Mouse (Mus musculus): ENCODE data around the gene Mturn.
A peak's percentile ranks its signal among the peaks of the same experiment; 100 is the strongest.

The Mturn gene

GRCm38 (mm10) chr6:54698691-54699476, 17.5 kb downstream of the Mturn start:
- DNase-seq (ENCODE audit: low spot score in 2 of 2) = peak in 1 of 2 experiments; percentile 35

DNA sequence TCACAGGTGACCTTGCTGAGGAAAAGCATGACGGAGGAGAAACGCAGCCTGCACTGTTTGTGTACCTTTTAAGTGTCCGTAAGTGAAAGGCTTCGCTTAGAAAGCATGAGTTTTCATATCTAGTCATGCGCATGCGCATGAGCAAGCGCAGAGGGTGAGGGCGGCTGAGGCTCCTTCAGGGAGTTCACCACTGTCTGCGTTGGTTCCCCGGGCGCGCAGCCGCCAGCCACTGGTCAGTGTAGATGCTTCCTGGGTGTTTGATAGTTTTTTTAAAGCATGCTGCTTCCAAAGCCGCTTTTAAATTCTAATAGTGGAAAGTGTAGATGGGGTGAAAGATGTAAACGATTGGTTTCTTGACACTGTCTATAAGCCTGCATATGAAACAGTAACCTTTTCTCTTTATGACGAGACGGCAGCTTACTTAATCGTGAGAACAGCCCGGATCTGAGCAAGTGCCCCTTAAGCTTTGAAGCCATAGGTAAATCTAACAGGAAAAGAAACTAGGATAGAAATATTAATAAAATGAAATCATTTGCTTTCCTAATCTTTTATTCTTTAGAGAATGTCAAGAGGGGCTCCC, 18.1 kb downstream of the Mturn start:
- DNase-seq (ENCODE audit: low spot score in 2 of 2) = peak; percentile 84 to 87

DNA sequence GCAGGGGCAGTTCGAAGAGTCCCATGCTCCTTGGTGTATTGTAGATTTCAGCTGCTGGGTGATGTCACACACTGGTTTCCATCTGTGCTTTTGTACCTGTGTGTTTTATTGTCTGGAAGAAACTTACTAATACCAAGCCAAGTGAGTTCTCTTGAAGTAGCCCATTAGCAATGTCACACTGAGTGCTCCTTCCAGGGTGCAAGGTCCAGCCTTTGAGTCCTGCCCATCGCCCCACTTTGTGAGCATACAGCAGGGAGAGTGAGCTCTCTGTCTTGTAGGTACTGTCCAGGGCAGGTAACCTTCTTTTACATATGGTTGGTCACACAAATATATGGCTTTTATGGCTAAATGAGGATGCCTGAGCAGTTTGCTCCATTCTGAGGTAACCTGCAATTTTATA, 19.1 kb downstream of the Mturn start:
- no peak for DNase-seq (ENCODE audit: low spot score in 2 of 2)

DNA sequence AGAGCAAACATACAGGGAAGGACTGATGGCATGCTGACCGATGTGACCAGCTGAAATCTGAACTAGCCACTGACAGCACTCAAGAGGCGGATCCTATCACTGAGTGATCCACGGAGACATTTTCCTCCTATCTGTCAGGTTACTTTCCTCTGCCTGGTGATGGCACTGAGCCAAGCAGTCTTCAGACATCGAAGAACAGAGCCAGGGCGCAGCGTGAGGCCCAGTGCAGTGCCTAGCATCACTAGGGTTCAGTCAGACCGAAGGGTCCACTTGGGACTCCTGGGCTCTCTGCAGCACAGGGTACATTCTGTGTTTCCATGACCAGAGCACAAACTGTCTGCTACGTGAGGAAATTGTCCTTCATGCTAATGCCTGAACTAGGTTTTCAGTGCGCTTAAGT, 20.5 kb downstream of the Mturn start:
- DNase-seq (ENCODE audit: low spot score in 2 of 2) = no peak

- no peak for DNase-seq (ENCODE audit: low spot score in 2 of 2)
Observed at GRCm38 (mm10) chr6:54703633-54704538, 22.5 kb downstream of the Mturn start.

DNA sequence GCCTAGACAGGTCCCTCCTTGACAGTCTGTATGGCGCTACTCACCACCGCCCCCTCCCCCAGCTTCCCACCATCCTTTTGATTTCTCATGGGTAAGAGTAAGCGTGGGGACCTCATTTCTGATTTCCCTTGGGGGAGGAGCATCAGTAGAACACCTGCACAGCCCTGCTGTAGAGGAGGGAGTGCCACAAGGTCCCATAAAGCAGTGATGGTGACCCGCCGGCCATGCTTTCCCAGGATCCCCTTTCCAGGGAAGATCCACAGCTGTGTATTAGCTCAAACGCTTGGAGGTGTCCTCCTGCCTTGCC, 23.1 kb downstream of the Mturn start:
- DNase-seq (ENCODE audit: low spot score in 2 of 2) = no peak

DNA sequence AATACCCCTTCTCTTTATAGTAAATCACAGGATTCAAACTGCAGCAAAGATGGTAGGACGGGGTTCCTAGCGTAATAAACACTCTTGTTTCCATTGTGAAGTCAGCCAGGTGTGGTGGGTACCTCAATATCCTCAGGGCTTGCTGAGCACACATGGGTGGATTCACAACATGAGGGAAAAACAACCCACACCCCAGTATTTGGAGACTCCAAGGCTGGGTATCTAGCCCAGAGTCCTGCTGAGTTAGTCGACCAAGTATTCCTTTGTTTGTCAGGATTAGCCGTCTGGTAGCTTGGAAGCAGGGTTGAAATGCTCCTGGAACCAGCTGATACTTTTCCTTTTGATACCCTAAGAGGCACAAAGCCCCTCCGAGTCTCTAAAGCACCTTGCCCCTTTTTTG, 23.4 kb downstream of the Mturn start:
- DNase-seq (ENCODE audit: low spot score in 2 of 2) = no peak

DNA sequence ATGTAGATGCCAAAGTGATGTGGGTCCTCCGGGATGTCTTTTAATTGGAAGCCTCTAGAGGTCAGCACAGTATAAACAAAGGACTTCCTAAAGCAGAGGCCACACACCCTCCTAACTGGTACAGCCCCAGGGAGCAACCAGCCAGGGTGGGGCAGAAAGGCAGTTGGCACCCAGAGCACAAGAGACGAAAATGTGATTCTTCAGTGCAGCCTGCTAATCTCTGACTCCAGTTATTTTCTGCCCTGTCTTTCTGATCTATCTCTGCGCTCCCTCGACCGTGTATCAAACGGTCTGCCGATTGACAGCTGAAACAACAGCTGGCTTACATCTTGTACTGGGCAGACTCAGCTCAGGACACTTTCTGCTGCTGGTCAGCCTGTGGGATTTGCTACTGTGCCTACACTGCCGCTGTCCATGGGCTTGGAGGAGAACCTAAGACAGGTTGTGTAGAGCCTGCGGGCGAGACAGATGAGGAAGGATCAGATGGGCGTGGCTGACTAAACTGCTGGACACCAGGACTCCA, 24.0 kb downstream of the Mturn start:
- DNase-seq (ENCODE audit: low spot score in 2 of 2) = peak in 1 of 2 experiments; percentile 44

- no peak for DNase-seq (ENCODE audit: low spot score in 2 of 2)
Observed at GRCm38 (mm10) chr6:54706099-54706498, 24.7 kb downstream of the Mturn start.

GRCm38 (mm10) chr6:54706611-54707172, 25.3 kb downstream of the Mturn start:
- DNase-seq (ENCODE audit: low spot score in 2 of 2) = no peak

DNA sequence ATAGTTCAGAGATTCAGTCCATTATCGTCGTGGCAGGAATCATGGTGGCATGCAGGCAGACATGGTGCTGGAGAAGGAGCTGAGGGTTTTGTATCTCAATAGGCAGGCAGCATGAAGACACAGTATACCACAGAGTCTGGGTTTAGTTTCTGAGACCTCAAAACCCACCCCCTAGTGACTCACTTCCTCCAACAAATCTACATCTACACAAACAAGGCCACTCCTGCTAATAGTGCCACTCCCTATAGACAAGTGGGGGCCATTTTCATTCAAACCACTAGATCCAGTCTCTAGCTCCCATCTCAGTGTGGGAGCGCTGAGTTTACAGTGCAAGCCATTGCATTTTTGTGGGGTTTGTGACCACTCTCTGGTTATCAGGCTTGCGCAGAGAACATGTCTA, 27.2 kb downstream of the Mturn start:
- no peak for DNase-seq (ENCODE audit: low spot score in 2 of 2)

DNA sequence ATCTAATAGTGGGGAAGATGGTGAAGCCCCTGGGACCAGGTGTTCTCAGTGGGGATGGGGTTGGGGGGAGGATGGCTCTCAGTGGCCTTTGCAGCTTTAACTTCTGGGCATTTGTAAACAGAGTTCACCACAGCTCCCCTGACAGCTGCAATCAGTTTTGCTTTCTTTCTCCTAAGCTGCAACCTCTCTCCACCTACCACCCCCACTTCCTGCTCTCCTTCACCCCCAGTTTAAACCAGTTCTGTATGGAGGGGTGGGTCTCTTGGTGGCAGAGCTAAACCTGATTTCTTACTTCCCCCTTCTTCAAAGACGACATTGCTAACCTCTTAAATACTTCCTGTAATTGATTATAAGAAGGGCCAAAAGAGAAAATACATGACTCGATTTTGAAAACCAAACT, 34.3 kb downstream of the Mturn start:
- no peak for DNase-seq (ENCODE audit: low spot score in 2 of 2)

DNA sequence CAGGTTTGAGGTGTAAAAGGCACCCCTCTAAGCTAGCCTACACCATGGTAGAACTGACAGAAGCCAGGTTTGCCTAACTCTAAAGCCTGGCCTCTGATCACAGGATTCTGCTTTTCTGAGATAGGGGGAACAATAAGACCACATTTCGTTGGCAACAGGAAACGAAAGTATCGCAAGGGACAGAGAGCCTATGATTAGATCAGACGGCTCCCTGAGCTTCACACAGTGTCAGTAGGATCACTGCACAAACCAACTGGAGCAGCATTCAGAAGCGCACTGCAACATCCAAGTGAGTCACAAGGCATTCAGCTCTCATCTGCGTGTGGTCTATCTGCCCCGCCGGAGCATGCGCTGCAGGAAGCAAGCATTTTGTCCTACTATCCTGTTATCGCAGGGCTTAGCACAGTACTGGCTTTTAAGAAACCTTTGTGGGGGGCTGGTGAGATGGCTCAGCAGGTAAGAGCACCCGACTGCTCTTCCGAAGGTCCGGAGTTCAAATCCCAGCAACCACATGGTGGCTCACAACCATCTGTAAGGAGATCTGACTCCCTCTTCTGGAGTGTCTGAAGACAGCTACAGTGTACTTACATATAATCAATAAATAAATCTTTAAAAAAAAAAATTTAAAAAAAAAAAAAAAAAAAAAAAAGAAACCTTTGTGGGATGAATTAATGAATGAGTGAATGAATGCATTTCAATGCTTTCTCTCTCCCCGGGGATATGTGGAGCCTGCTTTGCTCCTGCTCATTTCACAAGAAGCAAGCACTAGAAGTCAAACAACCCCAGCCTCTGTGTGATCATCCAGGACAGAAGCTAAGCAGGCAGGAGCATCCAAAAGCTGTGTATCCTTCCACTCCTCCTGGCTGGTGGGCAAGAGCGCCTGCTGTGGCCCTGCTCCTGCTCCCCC, 37.6 kb downstream of the Mturn start:
- no peak for DNase-seq (ENCODE audit: low spot score in 2 of 2)

- peak in 1 of 2 experiments; percentile 27 for DNase-seq (ENCODE audit: low spot score in 2 of 2)
Observed at GRCm38 (mm10) chr6:54719686-54720310, 38.4 kb downstream of the Mturn start.

GRCm38 (mm10) chr6:54720512-54721251, 39.3 kb downstream of the Mturn start:
- no peak for DNase-seq (ENCODE audit: low spot score in 2 of 2)

DNA sequence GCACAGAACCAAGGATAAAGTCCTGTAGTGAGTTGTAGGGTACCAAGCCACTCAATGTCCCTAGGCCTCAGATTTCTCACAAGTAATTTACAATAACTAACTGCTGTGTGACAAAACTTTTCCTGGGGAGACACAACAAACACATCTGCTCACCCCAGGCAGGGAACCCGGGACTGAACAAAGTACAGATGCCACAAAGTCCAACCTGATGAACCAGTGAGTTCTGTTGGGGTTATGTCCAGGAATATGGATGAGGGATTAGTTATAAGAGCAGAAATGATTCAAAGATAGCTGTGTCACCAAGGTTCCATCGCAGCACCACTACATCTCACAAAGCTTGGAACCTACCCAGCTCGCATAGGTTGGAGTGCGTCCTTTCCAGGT, 39.8 kb downstream of the Mturn start:
- DNase-seq (ENCODE audit: low spot score in 2 of 2) = no peak

GRCm38 (mm10) chr6:54726309-54726708, 44.9 kb downstream of the Mturn start:
- no peak for DNase-seq (ENCODE audit: low spot score in 2 of 2)

DNA sequence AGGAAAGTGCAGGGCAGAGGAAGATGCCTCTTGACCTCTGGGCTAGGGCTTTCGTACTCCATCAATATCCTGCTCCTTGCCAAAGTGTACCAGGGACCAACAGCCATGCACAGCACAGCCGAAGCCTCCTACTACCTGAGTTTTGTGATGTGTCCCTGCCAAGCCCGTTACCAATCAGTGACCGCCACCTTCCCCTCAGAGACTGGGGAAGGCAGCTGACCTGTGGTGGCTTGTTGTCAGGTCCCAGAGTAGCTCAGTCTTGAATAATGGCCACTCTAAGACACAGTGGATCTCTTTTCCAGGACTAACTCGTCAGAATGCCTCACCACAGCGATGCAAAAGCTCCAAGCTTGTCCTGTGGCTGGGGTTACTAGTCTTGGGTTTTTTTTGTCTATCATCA, 45.4 kb downstream of the Mturn start:
- DNase-seq (ENCODE audit: low spot score in 2 of 2) = no peak

DNA sequence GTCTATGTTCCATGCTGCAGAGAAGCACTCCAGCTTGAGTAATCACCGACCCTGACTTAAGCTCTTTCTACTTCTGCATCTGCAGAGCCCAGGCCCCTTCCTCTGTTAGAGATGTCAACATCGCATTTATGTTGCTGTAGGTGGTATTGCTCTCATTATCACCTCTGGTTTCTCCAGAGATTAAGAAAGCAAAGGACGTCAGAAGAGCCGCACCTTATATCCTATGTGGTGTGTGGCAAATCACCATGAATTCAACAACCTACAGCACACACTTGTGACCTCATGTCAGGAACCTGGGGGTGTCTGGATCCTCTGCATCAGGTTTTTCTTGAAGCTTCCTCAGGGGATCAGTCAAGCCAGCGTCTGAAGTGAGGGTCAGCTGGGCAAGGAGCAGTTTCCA, 46.0 kb downstream of the Mturn start:
- no peak for DNase-seq (ENCODE audit: low spot score in 2 of 2)
